Mouse (Mus musculus): ENCODE measurements around the gene Gm10142. TPM values are rescaled to one million over a fixed set of nuclear protein-coding genes. Genes with fewer than 3 reads are reported as not detected.
"Not testable (repeated sequence)": the region's sequence is repeated elsewhere in the genome, so short reads cannot be mapped to it uniquely, and the experiment has no call there.

The Gm10142 gene
- polyA plus RNA-seq, 1 experiment: not detected

- Histone ChIP-seq H3K36me3 (ENCODE audit: control insufficient read depth, insufficient read depth, low read length) (no peaks in the 10 kb centered on the region), H3K27ac (ENCODE audit: control insufficient read depth, insufficient read depth, low read depth, low read length) (no peak overlapping the region), H3K4me1 (ENCODE audit: control insufficient read depth, insufficient read depth, low read length) (no peaks in the 10 kb centered on the region), H3K27me3 (ENCODE audit: control insufficient read depth, insufficient read depth, low read length) (no peaks in the 10 kb centered on the region), H3K4me3 (ENCODE audit: control insufficient read depth, low read depth, low read length) (no peak overlapping the region)
- TF ChIP-seq POLR2A (IDR thresholded peaks at IDR 0.05; ENCODE audit: control insufficient read depth, low read depth, low read length): no peak
- TF ChIP-seq CTCF (IDR thresholded peaks at IDR 0.05; ENCODE audit: control insufficient read depth, insufficient read depth, insufficient replicate concordance, low read depth, low read length): no peak
These were observed 31.4 kb upstream of the Gm10142 start for GRCm38 (mm10) chr10:77684181-77684580.

DNA sequence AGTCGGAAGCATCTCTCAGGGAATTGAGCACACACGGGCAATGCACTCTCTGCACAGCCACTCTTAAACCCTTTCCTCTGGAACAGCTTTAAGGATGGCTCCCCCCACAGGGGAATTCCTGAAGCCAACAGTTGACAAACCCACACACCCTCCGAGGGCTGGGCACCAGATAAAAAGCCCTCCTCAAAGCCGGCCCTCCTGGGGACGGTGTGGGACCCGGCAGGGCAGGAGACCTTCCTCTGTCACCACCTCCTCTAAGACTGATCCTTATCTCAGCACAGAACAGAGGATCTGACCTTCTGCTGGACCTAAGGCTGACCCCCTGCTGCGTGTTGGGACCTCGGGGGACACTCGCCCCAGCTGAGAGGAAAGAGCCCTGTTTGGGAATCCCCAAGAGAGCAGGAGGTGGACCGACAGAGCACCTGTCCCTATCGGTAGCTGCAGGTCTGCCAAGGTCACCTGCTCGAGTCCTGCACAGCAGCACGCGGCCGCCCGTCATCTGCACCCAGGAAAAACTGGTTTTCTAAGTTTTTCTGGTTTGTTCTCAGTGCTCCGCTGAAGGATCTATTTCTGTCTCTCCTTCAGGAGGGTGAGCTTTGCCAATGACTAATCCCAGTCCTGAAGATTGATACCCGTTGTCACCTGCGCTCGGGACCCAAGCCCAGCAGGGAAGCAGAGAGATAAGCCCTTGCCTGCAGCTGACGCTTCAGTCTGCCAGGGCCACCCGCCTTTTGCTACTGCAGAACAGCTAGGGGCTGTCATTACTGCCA is 29.5 kb upstream of the Gm10142 start, which contains the start of gene Tspear:
TSS of gene Tspear (plus strand) at position 675 of the 770 bp plus-strand sequence.
- Histone ChIP-seq H3K4me3 (ENCODE audit: control insufficient read depth, low read depth, low read length) (no peak within 1 kb of the TSS), H3K36me3 (ENCODE audit: control insufficient read depth, insufficient read depth, low read length) (no peaks in the 10 kb centered on the region), H3K27me3 (ENCODE audit: control insufficient read depth, insufficient read depth, low read length) (no peaks in the 10 kb centered on the region), H3K27ac (ENCODE audit: control insufficient read depth, insufficient read depth, low read depth, low read length) (no peak within 1 kb of the TSS), H3K4me1 (ENCODE audit: control insufficient read depth, insufficient read depth, low read length) (no peaks in the 10 kb centered on the region)
- TF ChIP-seq CTCF (IDR thresholded peaks at IDR 0.05; ENCODE audit: control insufficient read depth, insufficient read depth, insufficient replicate concordance, low read depth, low read length): no peak

DNA sequence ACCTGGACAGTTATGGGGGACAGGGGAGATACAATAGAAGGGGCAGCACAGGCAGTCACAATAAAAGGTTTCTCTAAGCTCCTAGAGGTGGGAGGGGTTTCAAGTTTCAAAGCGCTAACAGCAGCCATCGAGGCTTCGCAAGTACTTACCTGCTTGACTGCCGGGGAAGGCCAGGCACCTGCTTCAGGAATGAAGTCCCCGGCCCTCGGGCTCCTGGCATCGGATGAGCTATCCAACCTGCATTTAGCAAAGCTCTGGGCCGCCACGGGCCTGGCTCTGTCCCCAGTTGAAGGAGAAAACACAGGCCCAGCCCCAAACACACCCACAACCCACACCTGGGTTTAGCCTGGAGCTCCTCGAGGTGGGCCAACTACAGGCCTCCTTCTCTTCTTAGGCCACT is 28.6 kb upstream of the Gm10142 start:
- Histone ChIP-seq H3K4me1 (ENCODE audit: control insufficient read depth, insufficient read depth, low read length) (no peaks in the 10 kb centered on the region), H3K27me3 (ENCODE audit: control insufficient read depth, insufficient read depth, low read length) (no peaks in the 10 kb centered on the region)
- no peak for TF ChIP-seq CTCF (IDR thresholded peaks at IDR 0.05; ENCODE audit: control insufficient read depth, insufficient read depth, insufficient replicate concordance, low read depth, low read length)
- TF ChIP-seq POLR2A (IDR thresholded peaks at IDR 0.05; ENCODE audit: control insufficient read depth, low read depth, low read length): no peak

GRCm38 (mm10) chr10:77690356-77690807 is 25.2 kb upstream of the Gm10142 start, which contains the start of gene Gm19402:
Gene Gm19402 (minus strand): TSS chr10:77690757.
- H3K4me1 ChIP-seq (ENCODE audit: control insufficient read depth, insufficient read depth, low read length); H3K4me3 ChIP-seq (ENCODE audit: control insufficient read depth, low read depth, low read length); H3K36me3 ChIP-seq (ENCODE audit: control insufficient read depth, insufficient read depth, low read length); H3K27me3 ChIP-seq (ENCODE audit: control insufficient read depth, insufficient read depth, low read length); H3K27ac ChIP-seq (ENCODE audit: control insufficient read depth, insufficient read depth, low read depth, low read length): not testable (repeated sequence)

More for the DNA sequence above, 28.6 kb upstream of the Gm10142 start:
- H3K4me3 ChIP-seq (ENCODE audit: control insufficient read depth, low read depth, low read length): no peak overlapping the region
- no peak overlapping the region for H3K27ac ChIP-seq (ENCODE audit: control insufficient read depth, insufficient read depth, low read depth, low read length)
- H3K36me3 ChIP-seq (ENCODE audit: control insufficient read depth, insufficient read depth, low read length): no peaks in the 10 kb centered on the region

DNA sequence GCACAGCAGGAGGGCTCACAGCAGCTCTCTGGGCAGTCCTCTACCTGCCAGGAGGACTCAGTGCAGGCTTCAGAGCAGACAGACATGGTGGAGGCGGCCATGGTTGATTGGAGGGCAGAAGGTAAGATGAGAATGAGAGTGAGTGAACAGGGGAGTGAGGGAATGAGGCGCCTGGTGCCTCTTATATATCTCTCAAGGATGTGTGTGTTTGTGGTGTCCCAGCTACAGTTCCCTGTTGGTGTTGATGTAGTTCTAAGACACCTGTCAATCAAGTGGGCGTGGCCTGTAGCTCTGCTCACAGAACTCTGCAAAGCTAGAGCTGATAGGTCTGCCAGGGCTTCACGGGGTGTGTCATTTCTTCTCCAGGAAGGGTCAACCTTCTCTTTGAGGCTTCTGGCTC is 18.5 kb upstream of the Gm10142 start, which contains the start of gene Gm9508:
TSS of gene Gm9508 (minus strand) at position 101 of the 400 bp plus-strand sequence.
- H3K27ac ChIP-seq (ENCODE audit: control insufficient read depth, insufficient read depth, low read depth, low read length): no peak within 1 kb of the TSS
- no peaks in the 10 kb centered on the region for H3K27me3 ChIP-seq (ENCODE audit: control insufficient read depth, insufficient read depth, low read length)
- no peaks in the 10 kb centered on the region for H3K4me1 ChIP-seq (ENCODE audit: control insufficient read depth, insufficient read depth, low read length)
- TF ChIP-seq CTCF (IDR thresholded peaks at IDR 0.05; ENCODE audit: control insufficient read depth, insufficient read depth, insufficient replicate concordance, low read depth, low read length) (no peak), POLR2A (IDR thresholded peaks at IDR 0.05; ENCODE audit: control insufficient read depth, low read depth, low read length) (no peak)
- no peak within 1 kb of the TSS for H3K4me3 ChIP-seq (ENCODE audit: control insufficient read depth, low read depth, low read length)
- H3K36me3 ChIP-seq (ENCODE audit: control insufficient read depth, insufficient read depth, low read length): no peaks in the 10 kb centered on the region

GRCm38 (mm10) chr10:77706326-77706725 is 9.3 kb upstream of the Gm10142 start, which contains the start of gene Gm10272:
Gene Gm10272 (plus strand): TSS chr10:77706626.
- Histone ChIP-seq H3K4me3 (ENCODE audit: control insufficient read depth, low read depth, low read length) (no peak within 1 kb of the TSS), H3K27ac (ENCODE audit: control insufficient read depth, insufficient read depth, low read depth, low read length) (no peak within 1 kb of the TSS), H3K27me3 (ENCODE audit: control insufficient read depth, insufficient read depth, low read length) (no peaks in the 10 kb centered on the region), H3K4me1 (ENCODE audit: control insufficient read depth, insufficient read depth, low read length) (no peaks in the 10 kb centered on the region), H3K36me3 (ENCODE audit: control insufficient read depth, insufficient read depth, low read length) (no peaks in the 10 kb centered on the region)
- TF ChIP-seq POLR2A (IDR thresholded peaks at IDR 0.05; ENCODE audit: control insufficient read depth, low read depth, low read length): no peak
- no peak for TF ChIP-seq CTCF (IDR thresholded peaks at IDR 0.05; ENCODE audit: control insufficient read depth, insufficient read depth, insufficient replicate concordance, low read depth, low read length)

GRCm38 (mm10) chr10:77709831-77710230 is 5.8 kb upstream of the Gm10142 start:
- no peaks in the 10 kb centered on the region for H3K27me3 ChIP-seq (ENCODE audit: control insufficient read depth, insufficient read depth, low read length)
- no peaks in the 10 kb centered on the region for H3K36me3 ChIP-seq (ENCODE audit: control insufficient read depth, insufficient read depth, low read length)
- TF ChIP-seq CTCF (IDR thresholded peaks at IDR 0.05; ENCODE audit: control insufficient read depth, insufficient read depth, insufficient replicate concordance, low read depth, low read length) (no peak), POLR2A (IDR thresholded peaks at IDR 0.05; ENCODE audit: control insufficient read depth, low read depth, low read length) (no peak)

GRCm38 (mm10) chr10:77711157-77711556 is 4.5 kb upstream of the Gm10142 start, which contains the start of gene Gm10024:
Gene Gm10024 (plus strand): TSS chr10:77711457.
- not testable (repeated sequence) for H3K36me3 ChIP-seq (ENCODE audit: control insufficient read depth, insufficient read depth, low read length); H3K27ac ChIP-seq (ENCODE audit: control insufficient read depth, insufficient read depth, low read depth, low read length); H3K4me1 ChIP-seq (ENCODE audit: control insufficient read depth, insufficient read depth, low read length); H3K27me3 ChIP-seq (ENCODE audit: control insufficient read depth, insufficient read depth, low read length); H3K4me3 ChIP-seq (ENCODE audit: control insufficient read depth, low read depth, low read length)

More at GRCm38 (mm10) chr10:77709831-77710230, 5.8 kb upstream of the Gm10142 start:
- H3K27ac ChIP-seq (ENCODE audit: control insufficient read depth, insufficient read depth, low read depth, low read length): no peak overlapping the region
- H3K4me3 ChIP-seq (ENCODE audit: control insufficient read depth, low read depth, low read length): no peak overlapping the region
- H3K4me1 ChIP-seq (ENCODE audit: control insufficient read depth, insufficient read depth, low read length): no peaks in the 10 kb centered on the region
